ENCODE assay signal across 17 mouse cellular contexts in the genomic region with DNA sequence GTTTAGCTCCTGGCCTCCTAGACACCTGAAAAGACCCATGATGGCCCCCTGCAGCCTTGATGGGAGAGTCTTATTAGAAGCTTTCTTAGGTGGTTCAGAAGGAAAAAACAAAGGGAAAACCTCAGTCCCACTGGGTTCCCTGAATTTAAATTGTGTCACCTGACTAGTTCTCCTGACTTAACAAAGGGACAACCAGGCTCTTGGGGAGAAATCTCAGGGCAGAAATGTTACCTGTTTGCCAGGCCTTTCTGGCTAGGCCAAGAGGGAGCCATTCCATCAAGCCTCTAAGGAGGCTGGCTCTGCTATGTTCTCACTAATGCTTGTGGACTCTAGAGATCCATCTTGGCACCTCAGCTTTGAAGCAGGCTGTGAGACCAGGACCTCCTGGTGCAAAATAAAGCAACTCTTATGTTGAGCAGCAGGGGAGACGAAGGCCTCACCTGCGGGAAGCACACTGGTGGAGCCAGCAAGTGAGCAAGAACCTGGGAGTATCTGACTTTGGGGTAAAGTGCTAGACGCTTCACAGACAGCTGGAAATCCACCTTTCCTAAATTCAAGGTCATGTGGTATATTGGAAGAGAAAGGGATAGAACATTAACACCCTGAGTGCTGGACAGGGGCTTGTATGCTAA. TPM values are rescaled to one million over a fixed set of nuclear protein-coding genes. Genes with fewer than 3 reads are reported as not detected.
DNase-seq lines count a peak whose midpoint lies in the region; ATAC-seq and TF ChIP-seq lines count a peak whose summit lies in the region.
"Had no signal": no experiment of that assay in that cellular context is flagged by ENCODE, and none has a peak within 500 bp of the region (broad histone marks: within the 10 kb centered on the region; RNA-seq: fewer than 3 reads in every experiment).

No protein-coding gene starts in this region.

- peak; percentile 57 for TF ChIP-seq POLR2A in CH12.LX (IDR thresholded peaks at IDR 0.05; ENCODE audit: low read depth, low read length)
- TF ChIP-seq POLR2A in olfactory bulb, adult 2 months (IDR thresholded peaks at IDR 0.05; ENCODE audit: insufficient read depth, low read depth, low read length), result no peak

- TF ChIP-seq RAD21 in CH12.LX (IDR thresholded peaks at IDR 0.05; ENCODE audit: low read depth, low read length), result no peak

- TF ChIP-seq CTCF in layer of hippocampus, adult 2 months (conservative IDR thresholded peaks at IDR 0.05), result no peak
- no peak for TF ChIP-seq CTCF in CH12.LX (conservative IDR thresholded peaks at IDR 0.05 in 1 of 2, IDR thresholded peaks at IDR 0.05 in 1 of 2; ENCODE audit: low read depth in 2 of 2, low read length in 2 of 2)
- TF ChIP-seq CTCF in olfactory bulb, adult 2 months (IDR thresholded peaks at IDR 0.05; ENCODE audit: insufficient read depth, low read depth, low read length), result no peak

- intact Hi-C loops in left cerebral cortex, postnatal 36 days (cut with DNase I), result no loop called here

- H3K27ac ChIP-seq in layer of hippocampus, adult 2 months, result 0 out of 2 replicates have a peak overlapping the region, but pooled peaks have one; percentile 18
- peak overlapping the region; percentile 22; the same call in 1 of the 2 replicates for H3K27ac ChIP-seq in CH12.LX (ENCODE audit: insufficient read depth, low read depth)
- 0 out of 2 replicates have a peak overlapping the region, but pooled peaks have one; percentile 13 for H3K27ac ChIP-seq in olfactory bulb, adult 2 months (ENCODE audit: insufficient read depth, low read depth, low read length)
- no peak overlapping the region for H3K27ac ChIP-seq in intestine, embryonic 15.5 days
- H3K27ac ChIP-seq: embryonic facial prominence, embryonic 13.5 days; hindbrain, embryonic 15.5 days; limb, embryonic 15.5 days had no signal

- WGBS in olfactory bulb, adult 2 months, result 78% methylated on average over 3 of the region's 3 CpGs
- WGBS in intestine, embryonic 15.5 days, result 79% methylated on average over 3 of the region's 3 CpGs

- no peak overlapping the region for H3K9ac ChIP-seq in CH12.LX (ENCODE audit: insufficient read depth, low read depth)
- H3K9ac ChIP-seq in intestine, embryonic 15.5 days, result no peak overlapping the region
- H3K9ac ChIP-seq: embryonic facial prominence, embryonic 13.5 days; forebrain, postnatal 0 days; hindbrain, embryonic 15.5 days; limb, embryonic 15.5 days had no signal

- no peaks in the 10 kb centered on the region for H3K27me3 ChIP-seq in CH12.LX (replicated peaks)
- no peaks in the 10 kb centered on the region for H3K27me3 ChIP-seq in intestine, embryonic 15.5 days (replicated peaks)
- H3K27me3 ChIP-seq: embryonic facial prominence, embryonic 13.5 days; hindbrain, embryonic 15.5 days; limb, embryonic 15.5 days had no signal

- TF ChIP-seq EP300 in CH12.LX (IDR thresholded peaks at IDR 0.05; ENCODE audit: low read length), result no peak

- H3K4me3 ChIP-seq in layer of hippocampus, adult 2 months, result no peak overlapping the region
- no peak overlapping the region for H3K4me3 ChIP-seq in CH12.LX (replicated peaks in 1 of 3; ENCODE audit: low read depth in 2 of 3, low read length in 2 of 3, poor library complexity in 1 of 3)
- H3K4me3 ChIP-seq in olfactory bulb, adult 2 months (ENCODE audit: insufficient read depth, low read depth, low read length), result no peak overlapping the region
- no peak overlapping the region for H3K4me3 ChIP-seq in intestine, embryonic 15.5 days (replicated peaks)
- H3K4me3 ChIP-seq: embryonic facial prominence, embryonic 13.5 days; hindbrain, embryonic 15.5 days; limb, embryonic 15.5 days had no signal

- peaks cover 4% of the 10 kb centered on the region for H3K9me3 ChIP-seq in CH12.LX (replicated peaks; ENCODE audit: low read length)
- H3K9me3 ChIP-seq in intestine, embryonic 15.5 days, result no peaks in the 10 kb centered on the region
- H3K9me3 ChIP-seq: embryonic facial prominence, embryonic 13.5 days; hindbrain, embryonic 15.5 days; limb, embryonic 15.5 days had no signal

- H3K4me2 ChIP-seq in CH12.LX (ENCODE audit: insufficient read depth, low read depth, poor library complexity, severe bottlenecking), result no peak overlapping the region
- no peak overlapping the region for H3K4me2 ChIP-seq in intestine, embryonic 15.5 days (replicated peaks)
- H3K4me2 ChIP-seq: embryonic facial prominence, embryonic 13.5 days; hindbrain, embryonic 15.5 days; limb, embryonic 15.5 days had no signal

- no peak for DNase-seq in layer of hippocampus, adult 2 months (ENCODE audit: low spot score in 2 of 2)
- no peak for DNase-seq in layer of hippocampus, adult 11-12 months (ENCODE audit: low spot score)
- no peak for DNase-seq in CH12.LX (ENCODE audit: extremely low read depth)
- no peak for DNase-seq in left cerebral cortex, postnatal 36 days (ENCODE audit: low spot score in 2 of 2)
- DNase-seq: adrenal gland, adult 8-10 months; cerebellum, adult 9-11 months; forebrain, postnatal 0 days; heart, postnatal 36 days; lung, postnatal 10 days; midbrain, embryonic 14.5 days; thymus, postnatal 36 days had no signal

- peak; percentile 5 for ATAC-seq in erythroid progenitor cell, adult 5-6 weeks (replicated peaks; ENCODE audit: low FRiP score, poor library complexity, severe bottlenecking)
- no peak for ATAC-seq in intestine, embryonic 15.5 days
- ATAC-seq: forebrain, postnatal 0 days had no signal

- dilution Hi-C loops in CH12.LX (cut with MboI; ENCODE audit: extremely low pct_ligation_motif_present, extremely low pct_unique_long_range_greater_than_20kb, low sequenced_read_pairs), result no loop called here

- H3K4me1 ChIP-seq in CH12.LX (ENCODE audit: control insufficient read depth in 1 of 2, insufficient read depth in 2 of 2), result no peaks in the 10 kb centered on the region
- H3K4me1 ChIP-seq in olfactory bulb, adult 2 months (ENCODE audit: control insufficient read depth, insufficient read depth, low read length), result no peaks in the 10 kb centered on the region
- H3K4me1 ChIP-seq in intestine, embryonic 15.5 days (replicated peaks), result peaks cover 12% of the 10 kb centered on the region; the same call in 1 of the 2 replicates
- H3K4me1 ChIP-seq: embryonic facial prominence, embryonic 13.5 days; hindbrain, embryonic 15.5 days; limb, embryonic 15.5 days had no signal

- peaks cover 76 to 96% of the 10 kb centered on the region in 2 experiments for H3K36me3 ChIP-seq in CH12.LX (replicated peaks in 1 of 2; ENCODE audit: control insufficient read depth in 1 of 2, insufficient read depth in 1 of 2, low read length in 1 of 2)
- peaks cover 28% of the 10 kb centered on the region for H3K36me3 ChIP-seq in intestine, embryonic 15.5 days

- H3K79me2 ChIP-seq in CH12.LX (replicated peaks; ENCODE audit: control insufficient read depth, extremely low read depth, insufficient read depth, poor library complexity, severe bottlenecking), result peaks cover 4% of the 10 kb centered on the region; the same call in 1 of the 2 replicates

- in situ Hi-C loops in CH12.LX (cut with MboI; ENCODE audit: low pct_ligation_motif_present, low pct_unique_long_range_greater_than_20kb, low sequenced_read_pairs), result no loop called here

TF ChIP-seq in CH12.LX, 34 proteins besides CTCF, POLR2A, EP300 and RAD21 (continues in another document):
- no peak; the same call in 1 of the 2 replicates for TF ChIP-seq HCFC1 (IDR thresholded peaks at IDR 0.05; ENCODE audit: low read depth, low read length)
- TF ChIP-seq POLR2AphosphoS2 (IDR thresholded peaks at IDR 0.05; ENCODE audit: low read depth, low read length), result peak; percentile 31
- no peak for TF ChIP-seq ELF1 (IDR thresholded peaks at IDR 0.05; ENCODE audit: low read depth, low read length)
- no peak for TF ChIP-seq USF2 (conservative IDR thresholded peaks at IDR 0.05; ENCODE audit: low read depth, low read length)
- TF ChIP-seq ZNF384 (IDR thresholded peaks at IDR 0.05; ENCODE audit: low read depth, low read length), result no peak
- TF ChIP-seq GABPA (IDR thresholded peaks at IDR 0.05; ENCODE audit: insufficient replicate concordance, low read depth, low read length), result no peak
- TF ChIP-seq RCOR1 (conservative IDR thresholded peaks at IDR 0.05; ENCODE audit: low read depth, low read length), result 0 out of 2 replicates have a peak, but pooled peaks have one; percentile 17

RNA-seq across cellular contexts. Expression of a gene that starts 15.2 kb away (rescaled TPM):
- 10 to 100 TPM; 49.0 to 50.4 TPM for total RNA-seq in layer of hippocampus, adult 2 months (2021)
- total RNA-seq in CH12.LX (2012; rRNA removed), result 25.7 and 26.2 TPM in 2 replicates
- 32.5 and 38.9 TPM in 2 replicates for total RNA-seq in CH12.LX (2014; rRNA removed)
- 17.3 and 21.9 TPM in 2 replicates for polyA plus RNA-seq in CH12.LX (2012; ENCODE audit: insufficient read length, low read depth)
- 10.8 and 10.9 TPM in 2 replicates for total RNA-seq in erythroid progenitor cell, adult 5-6 weeks (2015; ENCODE audit: low replicate concordance)
- 6.4 and 6.8 TPM in 2 replicates for total RNA-seq in erythroid progenitor cell, adult 5-6 weeks (2017; ENCODE audit: low replicate concordance)
- polyA plus RNA-seq in olfactory bulb, adult 2 months (2012; ENCODE audit: insufficient read depth, insufficient read length, low replicate concordance, missing spikeins), result not detected in 2 replicates
- 25.7 and 26.5 TPM in 2 replicates for polyA plus RNA-seq in intestine, embryonic 15.5 days (2015; fragmentation: Nextera tagmentation; extraction: Ambion mirVana)
- 10 to 100 TPM; 63.0 to 70.7 TPM for total RNA-seq in left cerebral cortex, postnatal 36 days (2021)

RNA-seq across cellular contexts. Expression of a gene that starts 27.6 kb away (rescaled TPM):
- total RNA-seq in layer of hippocampus, adult 2 months (2021), result 100 to 1,000 TPM; 198 to 204 TPM
- total RNA-seq in CH12.LX (2012; rRNA removed) (345 and 358 TPM in 2 replicates), CH12.LX (2014; rRNA removed) (411 and 467 TPM in 2 replicates)
- 493 and 611 TPM in 2 replicates for polyA plus RNA-seq in CH12.LX (2012; ENCODE audit: insufficient read length, low read depth)
- total RNA-seq in erythroid progenitor cell, adult 5-6 weeks (2015; ENCODE audit: low replicate concordance), result 1,699 and 1,907 TPM in 2 replicates
- 1,512 and 2,069 TPM in 2 replicates for total RNA-seq in erythroid progenitor cell, adult 5-6 weeks (2017; ENCODE audit: low replicate concordance)
- 82.6 TPM in 1 of 2 replicates, not detected in the other for polyA plus RNA-seq in olfactory bulb, adult 2 months (2012; ENCODE audit: insufficient read depth, insufficient read length, low replicate concordance, missing spikeins)
- polyA plus RNA-seq in intestine, embryonic 15.5 days (2015; fragmentation: Nextera tagmentation; extraction: Ambion mirVana), result 45.3 and 47.1 TPM in 2 replicates
- 100 to 1,000 TPM; 224 to 251 TPM for total RNA-seq in left cerebral cortex, postnatal 36 days (2021)

RNA-seq across cellular contexts. Expression of a gene that starts 40.8 kb away (rescaled TPM):
- 10 to 100 TPM; 93.7 to 93.9 TPM for total RNA-seq in layer of hippocampus, adult 2 months (2021)
- total RNA-seq in CH12.LX (2012; rRNA removed), result 225 and 253 TPM in 2 replicates
- 227 and 228 TPM in 2 replicates for total RNA-seq in CH12.LX (2014; rRNA removed)
- 364 and 473 TPM in 2 replicates for polyA plus RNA-seq in CH12.LX (2012; ENCODE audit: insufficient read length, low read depth)
- 93.5 and 103 TPM in 2 replicates for total RNA-seq in erythroid progenitor cell, adult 5-6 weeks (2015; ENCODE audit: low replicate concordance)
- total RNA-seq in erythroid progenitor cell, adult 5-6 weeks (2017; ENCODE audit: low replicate concordance), result 86.6 and 90.7 TPM in 2 replicates
- not detected in 2 replicates for polyA plus RNA-seq in olfactory bulb, adult 2 months (2012; ENCODE audit: insufficient read depth, insufficient read length, low replicate concordance, missing spikeins)
- polyA plus RNA-seq in intestine, embryonic 15.5 days (2015; fragmentation: Nextera tagmentation; extraction: Ambion mirVana), result 113 and 122 TPM in 2 replicates
- total RNA-seq in left cerebral cortex, postnatal 36 days (2021), result 100 to 1,000 TPM; 135 to 144 TPM
